Mouse (Mus musculus): ENCODE measurements around the gene Serinc2. TPM values are rescaled to one million over a fixed set of nuclear protein-coding genes. Genes with fewer than 3 reads are reported as not detected.

The Serinc2 gene
- total and polyA plus RNA-seq, 2 experiments from 2014 or later, result 11.1 to 12.6 TPM

DNA sequence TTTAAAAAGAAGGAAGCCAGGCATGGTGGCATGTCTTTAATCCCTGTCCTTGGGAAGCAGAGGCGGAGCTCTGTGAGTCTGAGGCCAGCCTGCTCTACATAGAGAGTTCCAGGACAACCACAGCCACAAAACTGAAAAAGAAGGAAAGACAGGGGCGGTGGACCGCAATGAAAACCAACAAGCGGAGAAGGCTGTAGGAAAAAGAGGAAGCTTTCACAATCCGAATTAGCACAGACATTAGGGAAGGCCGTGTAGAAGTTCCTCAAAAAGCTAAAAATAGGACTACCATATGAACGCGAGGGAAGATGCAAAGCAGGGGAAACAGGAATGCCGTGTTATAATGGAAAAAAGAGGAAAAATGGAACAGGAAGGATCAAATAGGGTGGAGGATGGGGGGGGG is 4.8 kb upstream of the Serinc2 start:
- H3K9me3 ChIP-seq (ENCODE audit: low read length), result no peaks in the 10 kb centered on the region
- no peak overlapping the region for H3K4me2 ChIP-seq (ENCODE audit: low read depth, low read length, poor library complexity, severe bottlenecking)
- TF ChIP-seq CTCF (IDR thresholded peaks at IDR 0.05), result no peak
- H3K27me3 ChIP-seq (ENCODE audit: insufficient read depth, low read length), result no peaks in the 10 kb centered on the region
- no peak overlapping the region for H3K9ac ChIP-seq (replicated peaks; ENCODE audit: low read length, poor library complexity, severe bottlenecking)
- H3K4me1 ChIP-seq (ENCODE audit: insufficient read depth, low read length), result no peaks in the 10 kb centered on the region
- WGBS, result 83% methylated on average over 9 of the region's 9 CpGs
- ATAC-seq (ENCODE audit: low FRiP score), result no peak
- no peaks in the 10 kb centered on the region for H3K36me3 ChIP-seq (ENCODE audit: insufficient read depth, low read length)
- no peak for DNase-seq (ENCODE audit: low spot score)
- no peak overlapping the region for H3K4me3 ChIP-seq (ENCODE audit: low read depth, low read length)
- no peak overlapping the region for H3K27ac ChIP-seq (ENCODE audit: low read depth, low read length)

DNA sequence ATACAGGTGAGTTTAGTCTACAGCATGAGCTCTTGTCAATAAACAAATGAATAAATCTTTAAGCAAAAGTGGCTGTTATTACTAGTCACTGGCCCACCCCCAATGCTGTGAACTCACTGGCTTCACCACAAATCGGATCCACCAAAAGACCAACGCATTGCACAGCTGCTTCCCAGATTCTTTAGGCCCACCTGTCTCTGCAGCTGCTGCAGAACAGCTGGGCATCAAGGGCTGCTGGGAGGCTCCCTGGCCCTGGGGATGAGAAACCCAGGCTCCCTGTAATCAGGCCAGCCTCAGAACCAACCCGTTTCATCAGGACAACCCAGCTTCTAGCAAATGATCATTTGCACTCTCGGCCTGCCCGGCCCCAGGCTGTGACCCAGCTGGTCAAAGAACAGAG is 3.9 kb upstream of the Serinc2 start:
- H3K36me3 ChIP-seq (ENCODE audit: insufficient read depth, low read length), result no peaks in the 10 kb centered on the region
- no peak overlapping the region for H3K27ac ChIP-seq (ENCODE audit: low read depth, low read length)
- H3K27me3 ChIP-seq (ENCODE audit: insufficient read depth, low read length), result no peaks in the 10 kb centered on the region
- H3K9me3 ChIP-seq (ENCODE audit: low read length), result no peaks in the 10 kb centered on the region
- ATAC-seq (ENCODE audit: low FRiP score), result no peak
- no peaks in the 10 kb centered on the region for H3K4me1 ChIP-seq (ENCODE audit: insufficient read depth, low read length)
- no peak overlapping the region for H3K4me3 ChIP-seq (ENCODE audit: low read depth, low read length)
- 77% methylated on average over 5 of the region's 5 CpGs for WGBS
- no peak for TF ChIP-seq CTCF (IDR thresholded peaks at IDR 0.05)
- no peak for DNase-seq (ENCODE audit: low spot score)
- H3K9ac ChIP-seq (replicated peaks; ENCODE audit: low read length, poor library complexity, severe bottlenecking), result no peak overlapping the region
- H3K4me2 ChIP-seq (ENCODE audit: low read depth, low read length, poor library complexity, severe bottlenecking), result no peak overlapping the region

DNA sequence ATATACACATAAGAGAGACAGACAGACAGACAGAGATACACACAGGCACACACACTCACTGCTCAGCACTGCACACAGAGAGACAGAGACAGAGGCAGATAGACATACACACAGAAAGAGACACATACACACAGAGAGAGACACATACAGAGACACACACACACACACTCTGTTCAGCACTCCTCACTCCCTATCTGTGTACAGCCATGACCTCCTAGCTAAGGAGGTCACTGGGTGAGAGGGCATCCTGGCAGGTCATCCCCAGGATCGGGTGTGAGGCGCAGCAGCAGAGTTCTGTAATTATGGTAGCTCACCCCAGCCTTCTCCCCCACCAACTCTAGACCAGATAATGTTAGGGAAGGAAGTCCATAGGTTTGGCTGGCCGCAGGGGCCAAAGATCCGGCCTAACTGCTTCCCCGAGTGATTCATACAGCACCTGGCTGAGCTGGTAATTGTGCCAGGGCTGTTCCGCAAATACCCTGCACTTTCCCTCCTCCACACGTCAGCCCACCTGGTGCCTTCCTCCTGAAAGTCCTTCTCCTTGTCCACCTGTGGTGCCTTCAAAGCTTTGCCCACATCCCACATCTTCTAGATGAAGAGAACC is 2.3 kb downstream of the Serinc2 start:
- WGBS, result 77% methylated on average over 7 of the region's 7 CpGs
- Histone ChIP-seq H3K4me2 (ENCODE audit: low read depth, low read length, poor library complexity, severe bottlenecking) (no peak overlapping the region), H3K9me3 (ENCODE audit: low read length) (no peaks in the 10 kb centered on the region), H3K36me3 (ENCODE audit: insufficient read depth, low read length) (no peaks in the 10 kb centered on the region), H3K27me3 (ENCODE audit: insufficient read depth, low read length) (no peaks in the 10 kb centered on the region), H3K27ac (ENCODE audit: low read depth, low read length) (no peak overlapping the region), H3K4me1 (ENCODE audit: insufficient read depth, low read length) (no peaks in the 10 kb centered on the region), H3K4me3 (ENCODE audit: low read depth, low read length) (no peak overlapping the region), H3K9ac (replicated peaks; ENCODE audit: low read length, poor library complexity, severe bottlenecking) (no peak overlapping the region)
- no peak for TF ChIP-seq CTCF (IDR thresholded peaks at IDR 0.05)
- ATAC-seq (ENCODE audit: low FRiP score) (no peak), DNase-seq (ENCODE audit: low spot score) (no peak)

DNA sequence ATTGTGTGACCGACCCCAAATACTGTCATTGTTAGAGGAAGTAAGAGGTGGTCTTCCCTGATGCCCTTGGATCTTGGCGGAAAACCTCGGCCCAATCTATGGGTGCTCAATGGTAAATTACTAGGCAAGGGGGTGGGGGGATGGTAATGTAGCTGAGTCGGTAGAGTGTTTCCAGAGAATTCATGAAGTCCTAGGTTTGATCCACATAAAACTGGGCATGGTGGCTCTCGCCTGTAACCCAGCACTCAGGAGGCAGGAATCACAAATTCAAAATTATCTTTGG is 3.2 kb downstream of the Serinc2 start:
- TF ChIP-seq CTCF (IDR thresholded peaks at IDR 0.05), result no peak
- Histone ChIP-seq H3K4me1 (ENCODE audit: insufficient read depth, low read length) (no peaks in the 10 kb centered on the region), H3K36me3 (ENCODE audit: insufficient read depth, low read length) (no peaks in the 10 kb centered on the region), H3K27me3 (ENCODE audit: insufficient read depth, low read length) (no peaks in the 10 kb centered on the region), H3K9ac (replicated peaks; ENCODE audit: low read length, poor library complexity, severe bottlenecking) (no peak overlapping the region; the same call in 1 of the 2 replicates), H3K9me3 (ENCODE audit: low read length) (no peaks in the 10 kb centered on the region), H3K27ac (ENCODE audit: low read depth, low read length) (no peak overlapping the region), H3K4me2 (ENCODE audit: low read depth, low read length, poor library complexity, severe bottlenecking) (peak overlapping the region; percentile 96), H3K4me3 (ENCODE audit: low read depth, low read length) (peak overlapping the region; percentile 70)
- ATAC-seq (ENCODE audit: low FRiP score) (no peak), DNase-seq (ENCODE audit: low spot score) (no peak)
- 34% methylated on average over 5 of the region's 5 CpGs for WGBS

DNA sequence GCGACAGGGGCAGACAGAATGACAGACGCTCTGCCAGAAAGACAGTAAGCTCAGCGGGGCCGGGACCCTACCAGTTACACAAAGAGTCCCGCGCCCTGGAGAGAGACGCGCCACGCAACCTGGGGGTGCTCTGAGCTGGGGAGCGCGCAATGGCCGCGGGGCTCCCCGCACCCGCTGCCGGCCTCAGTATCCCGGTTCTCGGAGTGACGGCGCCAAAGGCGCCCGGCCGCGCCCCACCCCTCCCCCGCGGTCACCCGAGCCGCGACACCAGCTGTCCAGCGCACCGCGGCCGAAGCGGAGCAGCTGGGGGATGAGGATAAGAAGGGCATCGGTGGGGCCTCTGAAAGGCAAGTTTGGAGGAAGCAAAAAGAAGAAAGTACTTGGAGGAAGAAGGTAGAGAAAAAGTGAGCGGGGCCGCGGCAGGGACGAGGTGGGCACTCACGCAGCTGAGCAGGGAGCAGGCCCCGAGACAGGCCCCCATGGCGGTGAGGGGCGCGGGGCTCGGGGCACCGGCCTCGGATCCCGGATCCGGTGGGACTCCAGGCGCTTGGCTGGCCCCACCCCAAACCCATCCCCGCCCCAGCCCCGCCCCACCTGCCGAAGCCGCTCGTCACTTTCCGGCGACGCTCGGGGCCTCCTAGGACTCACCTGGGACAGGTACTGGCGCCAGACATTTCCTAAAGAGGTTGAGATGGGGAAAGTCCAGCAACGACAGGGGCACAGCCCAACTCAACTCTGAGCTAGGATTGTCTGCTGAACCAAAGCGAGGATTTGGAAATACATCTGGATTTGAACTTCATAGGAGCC is 3.8 kb downstream of the Serinc2 start:
- under 1% methylated on average over 55 of the region's 62 CpGs for WGBS
- no peaks in the 10 kb centered on the region for H3K9me3 ChIP-seq (ENCODE audit: low read length)
- peak; percentile 22 for ATAC-seq (ENCODE audit: low FRiP score)
- peak overlapping the region; percentile 96 for H3K4me2 ChIP-seq (ENCODE audit: low read depth, low read length, poor library complexity, severe bottlenecking)
- no peak for TF ChIP-seq CTCF (IDR thresholded peaks at IDR 0.05)
- no peak for DNase-seq (ENCODE audit: low spot score)
- no peaks in the 10 kb centered on the region for H3K4me1 ChIP-seq (ENCODE audit: insufficient read depth, low read length)
- H3K27me3 ChIP-seq (ENCODE audit: insufficient read depth, low read length), result no peaks in the 10 kb centered on the region
- no peaks in the 10 kb centered on the region for H3K36me3 ChIP-seq (ENCODE audit: insufficient read depth, low read length)
- peak overlapping the region; percentile 85 for H3K27ac ChIP-seq (ENCODE audit: low read depth, low read length)
- peak overlapping the region; percentile 70 for H3K4me3 ChIP-seq (ENCODE audit: low read depth, low read length)
- H3K9ac ChIP-seq (replicated peaks; ENCODE audit: low read length, poor library complexity, severe bottlenecking), result peak overlapping the region; percentile 77

DNA sequence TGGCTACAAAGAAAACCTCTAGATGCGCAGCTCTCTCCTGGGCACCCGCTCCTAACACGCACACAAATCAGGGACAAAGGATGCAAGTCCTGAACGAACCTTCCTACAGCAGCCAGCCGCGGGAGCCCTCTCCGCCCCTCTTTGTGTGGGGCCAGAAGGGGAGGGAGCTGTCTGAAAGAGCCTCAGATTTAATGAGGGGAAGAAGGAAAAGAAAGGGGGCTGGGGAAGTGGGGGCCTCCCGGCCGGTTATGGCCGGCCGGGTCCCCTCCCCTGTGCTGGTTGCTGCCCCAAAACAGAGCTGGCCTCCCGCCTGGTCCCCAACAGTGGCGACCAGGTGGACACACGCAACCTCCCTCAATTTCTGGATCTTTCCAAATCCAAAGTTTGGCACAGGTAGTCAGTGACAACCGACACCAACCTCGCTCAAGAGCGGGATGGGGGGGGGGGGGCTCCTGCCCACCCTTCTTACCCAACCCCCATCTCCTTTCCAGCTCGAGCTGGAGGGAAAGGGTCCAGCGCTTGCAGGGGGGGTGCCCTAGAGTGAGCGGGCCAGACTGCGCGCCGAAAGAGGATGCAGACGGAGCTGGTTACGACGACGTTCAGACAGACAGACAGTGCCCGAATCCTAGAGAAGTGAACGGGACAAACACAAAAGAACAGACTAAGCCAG is 4.5 kb downstream of the Serinc2 start:
- peak; percentile 81 for ATAC-seq (ENCODE audit: low FRiP score)
- no peaks in the 10 kb centered on the region for H3K9me3 ChIP-seq (ENCODE audit: low read length)
- no peaks in the 10 kb centered on the region for H3K4me1 ChIP-seq (ENCODE audit: insufficient read depth, low read length)
- H3K27ac ChIP-seq (ENCODE audit: low read depth, low read length), result peak overlapping the region; percentile 85
- no peaks in the 10 kb centered on the region for H3K36me3 ChIP-seq (ENCODE audit: insufficient read depth, low read length)
- peak; percentile 70 for DNase-seq (ENCODE audit: low spot score)
- H3K4me2 ChIP-seq (ENCODE audit: low read depth, low read length, poor library complexity, severe bottlenecking), result peak overlapping the region; percentile 96
- peak overlapping the region; percentile 77 for H3K9ac ChIP-seq (replicated peaks; ENCODE audit: low read length, poor library complexity, severe bottlenecking)
- WGBS, result under 1% methylated on average over 29 of the region's 29 CpGs
- no peaks in the 10 kb centered on the region for H3K27me3 ChIP-seq (ENCODE audit: insufficient read depth, low read length)
- peak overlapping the region; percentile 70 for H3K4me3 ChIP-seq (ENCODE audit: low read depth, low read length)
- no peak for TF ChIP-seq CTCF (IDR thresholded peaks at IDR 0.05)

Data from midbrain, postnatal 0 days (tissue).